Mouse (Mus musculus) heart, embryonic 15.5 days (tissue): ENCODE measurements around the gene Fut1. TPM values are rescaled to one million over a fixed set of nuclear protein-coding genes. Genes with fewer than 3 reads are reported as not detected.
A peak's percentile ranks its signal among the peaks of the same experiment; 100 is the strongest.

Source experiments
- ATAC-seq: fragments of 200-750 bp; cut with Nextera tagmentation; replicated peaks from 2 replicates; pipeline ENCODE4 v1.8.0; 2017; ENCODE audit warnings: low read depth, moderate TSS enrichment; ENCODE audit not compliant: insufficient number of reproducible peaks, insufficient read depth, low FRiP score
- H3K27ac ChIP-seq: fragments of 300-500 bp; sonication (generic); 2 replicates; pipeline ENCODE4 v1.5.1; 2015; ENCODE audit warnings: mild to moderate bottlenecking, inconsistent platforms
- H3K27me3 ChIP-seq: fragments of 300-500 bp; sonication (generic); 2 replicates; pipeline ENCODE4 v1.6.1; 2015; ENCODE audit warnings: inconsistent platforms
- H3K36me3 ChIP-seq: fragments of 300-500 bp; sonication (generic); 2 replicates; pipeline ENCODE4 v1.6.1; 2015; ENCODE audit warnings: mild to moderate bottlenecking, inconsistent platforms
- H3K4me1 ChIP-seq: fragments of 300-500 bp; sonication (generic); replicated peaks from 2 replicates; pipeline ENCODE4 v1.6.1; 2015; ENCODE audit warnings: inconsistent platforms
- H3K4me2 ChIP-seq: fragments of 300-500 bp; sonication (generic); 2 replicates; pipeline ENCODE4 v1.6.1; 2015; ENCODE audit warnings: inconsistent platforms, mild to moderate bottlenecking, moderate library complexity
- H3K4me3 ChIP-seq: fragments of 300-500 bp; sonication (generic); 2 replicates; pipeline ENCODE4 v1.5.1; 2015; ENCODE audit warnings: mild to moderate bottlenecking, inconsistent platforms
- H3K9ac ChIP-seq: fragments of 300-500 bp; sonication (generic); 2 replicates; pipeline ENCODE4 v1.6.1; 2015; ENCODE audit warnings: mild to moderate bottlenecking, inconsistent platforms
- H3K9me3 ChIP-seq: fragments of 300-500 bp; sonication (generic); replicated peaks from 2 replicates; pipeline ENCODE4 v1.6.1; 2016; ENCODE audit warnings: inconsistent platforms
- WGBS: fragments of 180-500 bp; shearing (Covaris S2); methylation state at CpG from one replicate; pipeline ENCODE4 v1.1.7; 2015; ENCODE audit warnings: mixed read lengths; 5-methylcytosine and 5-hydroxymethylcytosine counted together
- polyA plus RNA-seq: library from polyadenylated mRNA; unstranded; fragments of >200 nt; fragmentation: Nextera tagmentation; extraction: Ambion mirVana; gene quantifications from 2 replicates; pipeline ENCODE4 v1.2.1, GENCODE M21; 2015

Fut1 gene
- polyA plus RNA-seq, 1 experiment from 2014 or later = 0.15 TPM

GRCm38 (mm10) chr7:45630064-45630907, 13.2 kb downstream of the Fut1 start:
- ATAC-seq = no peak
- Histone ChIP-seq H3K27ac (peak overlapping the region; percentile 38), H3K36me3 (no peaks in the 10 kb centered on the region), H3K4me1 (peaks cover 33% of the 10 kb centered on the region), H3K9me3 (no peaks in the 10 kb centered on the region), H3K4me2 (peak overlapping the region; percentile 98), H3K4me3 (peak overlapping the region; percentile 66), H3K9ac (no peak overlapping the region), H3K27me3 (peaks cover 19% of the 10 kb centered on the region)
- 73% methylated on average over 23 of the region's 23 CpGs for WGBS

GRCm38 (mm10) chr7:45632499-45632898, 15.4 kb downstream of the Fut1 start:
- peak; percentile 31 for ATAC-seq
- H3K27ac ChIP-seq = peak overlapping the region; percentile 64
- H3K9me3 ChIP-seq = no peaks in the 10 kb centered on the region

GRCm38 (mm10) chr7:45634946-45635681, 18.0 kb downstream of the Fut1 start:
- peaks cover 8% of the 10 kb centered on the region for H3K36me3 ChIP-seq
- H3K9me3 ChIP-seq = no peaks in the 10 kb centered on the region
- 0 out of 2 replicates have a peak, but pooled peaks cover 4% of the 10 kb centered on the region for H3K27me3 ChIP-seq
- peaks cover 54% of the 10 kb centered on the region for H3K4me1 ChIP-seq
- 74% methylated on average over 11 of the region's 11 CpGs for WGBS
- H3K9ac ChIP-seq = no peak overlapping the region
- H3K4me3 ChIP-seq = no peak overlapping the region
- no peak for ATAC-seq
- H3K4me2 ChIP-seq = no peak overlapping the region
- H3K27ac ChIP-seq = peak overlapping the region; percentile 75

More at GRCm38 (mm10) chr7:45632499-45632898, 15.4 kb downstream of the Fut1 start:
- 10% methylated on average over 33 of the region's 35 CpGs for WGBS
- Histone ChIP-seq H3K4me1 (peaks cover 43% of the 10 kb centered on the region), H3K36me3 (peaks cover 8% of the 10 kb centered on the region), H3K9ac (peak overlapping the region; percentile 56), H3K27me3 (peaks cover 11% of the 10 kb centered on the region), H3K4me2 (peak overlapping the region; percentile 69), H3K4me3 (peak overlapping the region; percentile 37)

- H3K36me3 ChIP-seq = peaks cover 8% of the 10 kb centered on the region
- peak overlapping the region; percentile 75 for H3K27ac ChIP-seq
- no peaks in the 10 kb centered on the region for H3K9me3 ChIP-seq
- ATAC-seq = peak; percentile 32
- 0 out of 2 replicates have a peak, but pooled peaks cover 4% of the 10 kb centered on the region for H3K27me3 ChIP-seq
- no peak overlapping the region for H3K4me2 ChIP-seq
- WGBS = 58% methylated on average over 15 of the region's 15 CpGs
- H3K9ac ChIP-seq = no peak overlapping the region
- peaks cover 60% of the 10 kb centered on the region for H3K4me1 ChIP-seq
- H3K4me3 ChIP-seq = no peak overlapping the region
Measured at GRCm38 (mm10) chr7:45635711-45636688, 18.9 kb downstream of the Fut1 start.

GRCm38 (mm10) chr7:45637710-45638109, 20.6 kb downstream of the Fut1 start:
- Histone ChIP-seq H3K4me3 (no peak overlapping the region), H3K9ac (no peak overlapping the region), H3K36me3 (peaks cover 8% of the 10 kb centered on the region), H3K4me1 (peaks cover 70% of the 10 kb centered on the region), H3K4me2 (no peak overlapping the region; the same call in 1 of the 2 replicates), H3K9me3 (no peaks in the 10 kb centered on the region), H3K27ac (no peak overlapping the region), H3K27me3 (no peaks in the 10 kb centered on the region)
- ATAC-seq = no peak
- 92% methylated on average over 6 of the region's 6 CpGs for WGBS

- peak; percentile 69 for ATAC-seq
- Histone ChIP-seq H3K27ac (no peak overlapping the region), H3K9ac (no peak overlapping the region), H3K4me1 (peaks cover 71% of the 10 kb centered on the region), H3K4me2 (peak overlapping the region; percentile 50), H3K36me3 (peaks cover 8% of the 10 kb centered on the region), H3K27me3 (no peaks in the 10 kb centered on the region), H3K9me3 (no peaks in the 10 kb centered on the region), H3K4me3 (peak overlapping the region; percentile 18)
- WGBS = 27% methylated on average over 29 of the region's 29 CpGs
Measured at GRCm38 (mm10) chr7:45638623-45639401, 21.7 kb downstream of the Fut1 start.

GRCm38 (mm10) chr7:45639561-45640027, 22.5 kb downstream of the Fut1 start, which contains the start of gene Mamstr:
Gene Mamstr, plus strand, starts transcription at chr7:45639977.
- Histone ChIP-seq H3K27ac (peak within 1 kb of the TSS; percentile 73), H3K4me1 (peaks cover 78% of the 10 kb centered on the region), H3K36me3 (peaks cover 8% of the 10 kb centered on the region), H3K4me2 (no peak within 1 kb of the TSS), H3K9me3 (no peaks in the 10 kb centered on the region), H3K27me3 (no peaks in the 10 kb centered on the region), H3K9ac (no peak within 1 kb of the TSS), H3K4me3 (no peak within 1 kb of the TSS)
- ATAC-seq = no peak
- WGBS = 42% methylated on average over 19 of the region's 19 CpGs

- Histone ChIP-seq H3K27me3 (no peaks in the 10 kb centered on the region), H3K27ac (peak overlapping the region; percentile 73), H3K4me1 (peaks cover 77% of the 10 kb centered on the region), H3K4me2 (no peak overlapping the region), H3K9me3 (no peaks in the 10 kb centered on the region), H3K9ac (no peak overlapping the region), H3K36me3 (peaks cover 8% of the 10 kb centered on the region), H3K4me3 (no peak overlapping the region)
- WGBS = 78% methylated on average over 19 of the region's 19 CpGs
- no peak for ATAC-seq
Measured at GRCm38 (mm10) chr7:45640191-45640957, 23.3 kb downstream of the Fut1 start.

- WGBS = 37% methylated on average over 16 of the region's 17 CpGs
- Histone ChIP-seq H3K9ac (peak overlapping the region; percentile 32), H3K4me2 (peak overlapping the region; percentile 68), H3K4me1 (peaks cover 71% of the 10 kb centered on the region), H3K27ac (peak overlapping the region; percentile 73), H3K9me3 (no peaks in the 10 kb centered on the region), H3K27me3 (no peaks in the 10 kb centered on the region), H3K4me3 (peak overlapping the region; percentile 46), H3K36me3 (peaks cover 4% of the 10 kb centered on the region)
- ATAC-seq = peak; percentile 27; the same call in 1 of the 2 replicates
Measured at GRCm38 (mm10) chr7:45641391-45642040, 24.4 kb downstream of the Fut1 start.
